Mouse (Mus musculus) splenic B cell, adult 2 months (primary cell): ENCODE data around the gene 1700019D03Rik.

Experiments
- DNase-seq: peaks from one replicate; pipeline ENCODE4 v3.0.0-alpha.2; 2011; ENCODE audit warnings: low read depth, low spot score
- H3K27me3 ChIP-seq: 2 replicates; pipeline ENCODE4 v1.6.1; 2012; ENCODE audit warnings: mild to moderate bottlenecking, low read length, moderate library complexity, mixed read lengths; ENCODE audit not compliant: control insufficient read depth, poor library complexity, insufficient read depth, severe bottlenecking
- H3K36me3 ChIP-seq: 2 replicates; pipeline ENCODE4 v1.6.1; 2012; ENCODE audit warnings: mild to moderate bottlenecking, low read length, moderate library complexity, mixed read lengths; ENCODE audit not compliant: control insufficient read depth, poor library complexity, insufficient read depth, severe bottlenecking

The 1700019D03Rik gene

DNA sequence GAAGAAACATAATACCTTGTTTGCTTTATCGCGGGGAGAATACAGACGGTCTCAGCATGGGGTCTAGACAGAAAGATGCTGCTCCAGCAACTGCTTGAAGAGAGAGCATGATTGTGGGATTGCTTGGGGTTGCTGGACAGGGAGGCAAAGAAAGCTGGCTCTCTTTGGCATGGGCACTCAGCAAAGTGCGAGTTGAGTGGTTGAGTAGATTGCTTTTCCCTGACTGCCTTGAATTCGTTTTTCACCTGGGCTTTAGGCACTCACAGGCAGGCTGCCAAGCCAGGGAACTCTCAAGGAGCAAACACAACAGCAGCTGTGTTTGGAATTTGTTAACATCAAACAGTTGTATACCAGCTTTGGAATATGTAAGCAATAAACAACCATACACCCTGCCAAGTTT, at the start of gene 1700019D03Rik:
TSS of gene 1700019D03Rik (minus strand) at position 101 of the 400 bp plus-strand sequence.
- H3K27me3 ChIP-seq = no peaks in the 10 kb centered on the region; the same call in 1 of the 2 replicates
- DNase-seq = no peak

DNA sequence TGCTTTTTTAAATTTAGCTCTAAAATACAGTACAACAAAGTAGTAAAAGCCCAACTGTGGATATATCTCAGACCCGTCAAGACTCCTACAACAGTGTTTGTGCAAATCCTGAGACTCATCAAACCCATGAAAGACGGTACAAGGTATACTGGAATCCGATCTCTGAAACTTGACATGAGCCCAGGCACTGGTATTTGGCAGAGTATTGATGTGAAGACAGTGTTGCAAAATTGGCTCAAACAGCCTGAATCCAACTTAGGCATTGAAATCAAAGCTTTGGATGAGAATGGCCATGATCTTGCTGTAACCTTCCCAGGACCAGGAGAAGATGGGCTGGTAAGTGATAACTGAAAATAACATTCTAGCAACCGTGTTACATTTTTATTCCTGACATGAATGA, 43.9 kb upstream of the 1700019D03Rik start:
- H3K27me3 ChIP-seq = no peaks in the 10 kb centered on the region
- H3K36me3 ChIP-seq = no peaks in the 10 kb centered on the region
- DNase-seq = no peak

More for the DNA sequence above, at the start of gene 1700019D03Rik:
- H3K36me3 ChIP-seq = no peaks in the 10 kb centered on the region

DNA sequence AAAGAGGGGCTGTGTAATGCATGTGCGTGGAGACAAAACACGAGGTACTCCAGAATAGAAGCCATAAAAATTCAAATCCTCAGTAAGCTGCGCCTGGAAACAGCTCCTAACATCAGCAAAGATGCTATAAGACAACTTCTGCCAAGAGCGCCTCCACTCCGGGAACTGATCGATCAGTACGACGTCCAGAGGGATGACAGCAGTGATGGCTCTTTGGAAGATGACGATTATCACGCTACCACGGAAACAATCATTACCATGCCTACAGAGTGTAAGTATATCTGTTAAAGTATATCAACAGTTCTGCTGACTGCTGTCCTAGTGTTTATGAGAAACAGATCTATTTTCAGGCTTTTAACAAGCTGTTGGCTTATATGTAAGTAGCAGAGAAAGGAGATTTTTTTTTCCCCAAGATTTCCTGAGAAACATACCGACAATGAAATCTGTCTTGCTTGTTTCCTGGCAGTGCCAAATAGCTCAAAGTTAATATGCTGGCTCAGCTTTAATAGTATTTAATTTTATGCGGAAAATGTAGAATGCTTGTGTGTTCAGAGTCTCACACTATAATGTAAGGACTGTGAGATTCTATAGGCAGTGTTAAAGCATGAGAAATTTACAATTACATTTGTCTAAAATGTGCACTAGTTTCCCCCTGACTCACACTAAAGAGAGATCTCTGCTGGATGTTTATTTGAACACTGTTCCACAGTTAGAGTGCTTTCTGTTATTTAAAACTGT, 42.1 kb upstream of the 1700019D03Rik start:
- no peak for DNase-seq
- H3K36me3 ChIP-seq = no peaks in the 10 kb centered on the region
- no peaks in the 10 kb centered on the region for H3K27me3 ChIP-seq

DNA sequence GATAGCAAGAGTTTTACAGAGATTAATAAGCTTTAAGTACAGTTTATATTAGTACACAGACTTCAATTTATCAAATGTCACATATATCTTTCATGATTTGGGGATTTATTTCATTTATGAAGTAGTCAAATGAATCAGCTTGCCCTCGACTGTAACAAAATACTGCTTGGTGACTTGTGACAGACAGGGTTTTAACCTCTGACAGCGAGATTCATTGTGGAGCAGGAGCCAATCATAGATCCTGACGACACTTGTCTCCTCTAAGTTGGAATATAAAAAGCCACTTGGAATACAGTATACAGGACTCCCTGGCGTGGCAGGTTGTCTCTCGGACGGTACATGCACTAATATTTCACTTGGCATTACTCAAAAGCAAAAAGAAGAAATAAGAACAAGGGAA, 41.4 kb upstream of the 1700019D03Rik start, which contains the start of gene Mstn:
TSS of gene Mstn (plus strand) at position 301 of the 400 bp plus-strand sequence.
- DNase-seq = no peak
- no peaks in the 10 kb centered on the region for H3K36me3 ChIP-seq
- H3K27me3 ChIP-seq = no peaks in the 10 kb centered on the region

DNA sequence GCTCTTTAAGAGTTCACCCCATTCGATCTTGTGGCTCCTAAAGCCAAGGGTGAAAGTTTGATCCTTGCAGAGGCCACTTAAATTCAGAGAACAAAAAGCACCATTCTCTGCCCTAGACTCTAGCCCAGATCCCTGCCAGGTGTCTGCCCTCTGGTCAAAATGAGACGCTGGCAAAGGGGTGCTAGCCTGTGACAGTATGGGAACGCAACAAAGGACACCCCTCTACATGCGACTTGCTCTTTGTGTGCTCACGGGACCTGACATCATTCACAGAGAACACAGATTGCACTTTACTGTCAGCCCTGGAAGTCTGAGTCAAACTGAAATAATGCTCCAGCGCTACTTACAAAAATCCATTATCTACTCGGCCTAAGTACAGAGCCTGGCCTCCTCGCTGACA, 40.5 kb upstream of the 1700019D03Rik start:
- no peaks in the 10 kb centered on the region for H3K27me3 ChIP-seq
- H3K36me3 ChIP-seq = no peaks in the 10 kb centered on the region
- DNase-seq = no peak

DNA sequence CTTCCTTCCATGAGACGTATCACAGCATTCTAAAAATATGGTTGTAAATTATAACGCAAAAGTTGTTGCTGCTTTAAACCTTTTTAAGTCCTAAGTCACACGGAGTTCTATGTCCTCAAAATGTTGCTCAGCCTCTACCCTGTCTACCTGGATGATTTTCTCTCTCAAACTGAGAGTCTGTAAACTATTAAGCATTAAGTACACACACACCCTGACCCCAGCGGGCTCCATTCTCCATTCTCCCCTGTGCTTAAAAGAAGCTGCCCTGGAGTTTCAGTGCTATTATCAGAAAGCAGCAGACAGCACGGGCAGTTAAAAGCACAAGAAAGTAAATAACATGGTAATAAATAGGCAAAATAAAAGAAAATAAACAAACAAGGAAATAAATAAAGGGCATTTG, 39.1 kb upstream of the 1700019D03Rik start:
- DNase-seq = no peak
- H3K36me3 ChIP-seq = no peaks in the 10 kb centered on the region
- H3K27me3 ChIP-seq = no peaks in the 10 kb centered on the region

DNA sequence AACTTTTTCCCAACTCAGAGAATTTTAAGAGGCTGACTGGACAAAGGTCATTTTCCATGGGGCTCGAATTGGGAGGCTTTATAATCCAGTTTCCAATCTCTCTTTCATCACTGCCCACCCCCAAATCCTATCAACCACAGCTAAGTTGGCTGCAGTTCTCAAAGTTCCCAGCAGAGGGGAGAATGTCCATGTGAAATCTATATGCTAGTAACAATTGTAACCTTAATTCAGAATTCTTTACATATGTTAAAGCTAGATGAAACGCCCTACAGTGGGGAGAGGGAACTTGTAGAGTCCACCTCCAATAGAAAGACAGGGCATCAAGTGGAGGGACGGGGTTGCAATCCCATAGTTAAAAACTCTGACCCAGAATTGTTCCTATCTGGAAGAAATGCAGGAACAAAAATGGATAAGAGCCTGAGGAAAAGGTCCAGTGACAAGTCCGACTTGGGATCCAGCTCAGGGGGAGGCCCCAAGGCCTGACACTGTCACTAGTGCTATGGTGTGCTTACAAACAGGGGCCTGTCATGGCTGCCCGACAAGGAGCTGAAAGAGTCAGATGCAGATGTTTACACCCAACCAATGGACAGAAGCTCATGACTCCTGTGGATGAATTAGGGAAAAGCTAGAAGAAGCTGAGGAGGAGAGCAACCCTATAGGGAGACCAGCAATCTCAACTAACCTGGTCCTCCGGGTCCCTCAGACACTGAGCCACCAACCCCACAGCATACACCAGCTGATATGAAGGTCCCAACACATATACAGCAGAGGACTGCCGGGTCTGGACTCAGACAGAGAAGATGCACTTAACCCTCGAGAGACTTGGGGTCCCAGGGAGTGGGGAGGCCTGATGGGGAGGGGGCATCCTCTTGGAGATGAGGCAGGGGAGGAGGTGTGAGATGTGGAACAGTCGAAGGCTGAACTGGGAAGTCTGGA, 33.4 kb upstream of the 1700019D03Rik start:
- H3K27me3 ChIP-seq = no peaks in the 10 kb centered on the region
- DNase-seq = peak; percentile 68
- no peaks in the 10 kb centered on the region for H3K36me3 ChIP-seq

DNA sequence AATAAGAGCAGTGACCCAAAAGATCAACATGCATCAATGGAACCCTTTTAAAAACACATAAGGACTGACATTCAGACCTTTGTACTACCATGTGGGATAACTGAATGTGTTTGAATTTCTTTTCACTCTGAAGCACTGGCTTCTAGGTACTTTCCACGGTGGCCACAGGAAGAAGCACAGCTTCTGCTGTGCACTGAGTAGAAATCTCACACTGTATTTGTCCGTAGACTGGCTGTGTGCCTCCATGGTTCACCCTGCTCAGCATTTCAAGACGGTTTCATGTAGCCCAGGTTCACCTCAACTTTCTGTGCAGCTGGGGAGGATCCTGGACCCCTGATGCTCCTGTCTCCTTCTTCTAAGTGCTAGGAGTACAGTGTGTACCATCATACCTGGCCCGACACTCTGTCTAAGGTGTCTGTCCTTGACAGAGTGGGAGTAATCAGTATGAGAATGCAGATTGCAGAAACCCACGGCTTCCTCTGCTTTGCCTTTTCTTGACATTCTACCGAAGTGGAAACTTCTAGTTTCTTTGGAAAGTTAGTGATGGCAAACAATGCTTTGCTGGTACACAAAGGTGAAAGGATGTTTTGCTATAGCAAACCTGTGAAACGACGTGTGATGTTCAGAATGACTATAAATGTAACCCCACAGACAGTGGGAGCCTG, 29.9 kb upstream of the 1700019D03Rik start:
- DNase-seq = no peak
- Histone ChIP-seq H3K27me3 (no peaks in the 10 kb centered on the region), H3K36me3 (no peaks in the 10 kb centered on the region)

DNA sequence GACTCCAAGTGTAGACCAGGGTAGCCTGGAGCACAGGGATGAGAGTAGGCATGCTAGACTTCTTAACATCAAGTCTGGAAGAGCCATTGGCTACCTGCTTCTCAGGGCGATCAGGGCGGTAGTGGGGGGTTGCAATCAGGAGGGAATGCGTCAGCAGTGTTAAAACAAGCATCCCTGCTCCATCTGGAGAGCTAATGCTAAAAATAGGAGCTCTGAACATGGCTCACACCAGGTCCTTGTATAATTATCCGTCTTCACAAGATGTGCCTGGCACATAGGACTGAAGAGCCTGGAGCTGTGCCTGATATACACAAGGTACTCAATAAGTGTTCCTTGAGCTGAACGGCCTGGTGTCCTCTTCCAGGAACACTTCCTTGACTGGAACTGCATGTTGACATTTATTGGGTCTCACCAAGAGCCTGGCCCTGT, 17.5 kb upstream of the 1700019D03Rik start:
- DNase-seq = no peak
- H3K27me3 ChIP-seq = no peaks in the 10 kb centered on the region

DNA sequence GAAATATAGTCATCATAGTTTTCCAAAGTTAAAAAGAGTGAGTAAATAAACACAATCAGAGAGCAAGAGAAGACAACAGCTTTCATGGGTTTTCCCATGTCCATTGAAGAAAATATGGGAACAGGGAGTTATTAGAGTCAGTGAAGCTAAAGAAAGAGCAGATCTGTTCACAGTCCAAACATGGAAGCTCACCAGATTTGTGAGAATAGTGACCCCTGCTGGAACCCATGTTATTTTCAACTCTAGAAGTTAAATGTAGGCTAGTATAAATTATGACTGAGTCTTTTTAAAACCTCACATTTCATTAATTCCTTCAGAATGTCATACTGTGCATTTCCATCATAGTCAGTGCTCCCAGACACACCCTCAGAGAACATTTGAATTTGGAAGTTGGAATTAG, 12.6 kb upstream of the 1700019D03Rik start:
- Histone ChIP-seq H3K27me3 (no peaks in the 10 kb centered on the region), H3K36me3 (no peaks in the 10 kb centered on the region)
- peak; percentile 22 for DNase-seq

More for the DNA sequence above, 17.5 kb upstream of the 1700019D03Rik start:
- no peaks in the 10 kb centered on the region for H3K36me3 ChIP-seq

DNA sequence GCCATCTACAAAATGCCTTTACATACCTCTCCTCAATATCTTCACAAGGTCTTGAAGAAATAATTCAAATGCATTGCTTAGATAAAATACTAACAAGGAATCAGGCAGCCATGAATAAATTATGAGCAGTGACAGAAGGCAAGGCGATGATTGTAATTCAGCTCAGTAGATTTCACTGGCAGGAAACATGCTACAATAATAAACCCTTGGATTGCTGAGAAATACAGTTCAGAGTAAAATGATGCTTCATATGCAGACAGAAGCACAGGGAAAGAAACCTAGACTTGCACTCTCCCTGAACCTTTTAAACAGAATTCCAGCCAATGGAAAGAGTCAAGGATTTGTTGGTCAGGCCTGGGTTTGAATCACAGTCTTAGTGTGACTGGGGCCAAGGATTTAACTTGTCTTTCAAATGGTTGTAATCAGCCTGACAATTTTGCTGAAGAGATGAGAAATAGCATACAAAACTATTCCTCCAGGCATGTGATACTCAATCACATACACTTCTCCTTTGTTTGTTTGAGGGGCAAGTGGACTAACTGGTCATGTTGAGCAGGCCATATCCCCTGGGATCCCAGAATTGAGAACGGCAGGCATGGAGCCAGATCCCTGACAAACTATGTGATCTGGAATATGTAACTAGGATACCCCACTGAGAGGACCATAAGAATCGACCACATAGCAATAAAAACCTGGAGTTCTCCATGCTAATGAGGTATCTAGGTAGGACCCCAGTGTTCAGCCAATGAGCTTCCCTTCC, 1.1 kb downstream of the 1700019D03Rik start:
- H3K27me3 ChIP-seq = no peaks in the 10 kb centered on the region; the same call in 1 of the 2 replicates
- DNase-seq = no peak
- H3K36me3 ChIP-seq = no peaks in the 10 kb centered on the region

DNA sequence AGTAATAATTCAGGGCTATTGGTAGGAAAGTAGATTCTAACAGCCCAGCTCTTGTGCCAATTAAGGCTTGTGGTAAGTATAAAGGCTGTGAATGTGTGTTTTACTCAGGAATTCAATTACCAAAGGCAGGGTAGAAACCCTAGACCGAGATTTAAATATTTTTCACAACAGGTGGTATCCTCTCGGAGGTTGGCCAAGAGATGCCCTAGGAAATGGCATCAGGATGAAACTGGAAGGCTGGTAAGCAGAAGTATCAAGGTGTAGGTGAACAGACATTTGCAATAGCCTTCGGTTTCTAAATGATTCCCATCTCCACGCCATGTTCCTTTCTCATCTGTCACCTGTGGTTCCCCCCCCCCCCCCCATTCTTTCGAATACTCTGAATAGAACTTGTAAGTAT, 4.4 kb downstream of the 1700019D03Rik start:
- Histone ChIP-seq H3K27me3 (no peaks in the 10 kb centered on the region; the same call in 1 of the 2 replicates), H3K36me3 (no peaks in the 10 kb centered on the region)
- no peak for DNase-seq

DNA sequence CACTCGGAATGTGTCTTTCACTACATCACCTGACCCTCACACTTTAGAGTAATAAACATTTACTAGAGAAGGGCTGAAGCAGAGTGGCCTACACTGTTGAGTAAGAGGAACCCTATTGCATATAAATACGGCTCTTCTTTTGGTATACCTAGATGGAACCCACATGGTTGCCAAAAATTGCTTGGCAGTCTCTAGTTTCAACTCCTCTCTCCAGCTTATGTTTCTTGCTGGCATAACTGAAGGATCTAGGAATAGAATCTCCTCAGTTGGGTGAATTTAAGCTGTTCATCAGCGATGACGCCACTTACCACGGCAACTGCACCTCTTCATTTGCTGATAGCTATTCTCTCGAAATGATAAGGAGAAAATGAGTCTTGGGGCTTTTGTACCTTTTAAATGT, 5.3 kb downstream of the 1700019D03Rik start:
- H3K36me3 ChIP-seq = no peaks in the 10 kb centered on the region
- DNase-seq = no peak
- H3K27me3 ChIP-seq = no peaks in the 10 kb centered on the region; the same call in 1 of the 2 replicates

DNA sequence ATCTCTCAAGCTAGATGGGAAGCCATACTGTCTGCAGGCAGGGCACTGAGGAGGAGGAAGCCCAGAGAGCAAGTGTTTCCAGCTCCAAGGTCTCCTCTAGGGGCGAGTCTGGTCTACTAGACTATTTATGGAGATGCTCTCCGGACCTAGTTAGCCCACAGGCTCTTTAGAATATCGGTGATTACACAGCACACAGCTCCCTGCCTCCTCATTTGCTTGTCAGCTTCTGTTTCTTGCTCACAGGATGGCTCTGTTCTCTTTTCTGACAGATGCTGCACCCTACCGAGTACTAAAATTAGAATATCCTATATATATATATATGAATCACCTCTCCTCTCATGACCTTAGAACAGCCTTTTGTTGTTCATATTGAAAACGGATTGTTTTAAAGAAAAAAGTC, 33.3 kb downstream of the 1700019D03Rik start:
- DNase-seq = no peak
- Histone ChIP-seq H3K36me3 (no peaks in the 10 kb centered on the region), H3K27me3 (no peaks in the 10 kb centered on the region)
